Comparison of ENCODE assay signal across 10 mouse cellular contexts in the genomic region with DNA sequence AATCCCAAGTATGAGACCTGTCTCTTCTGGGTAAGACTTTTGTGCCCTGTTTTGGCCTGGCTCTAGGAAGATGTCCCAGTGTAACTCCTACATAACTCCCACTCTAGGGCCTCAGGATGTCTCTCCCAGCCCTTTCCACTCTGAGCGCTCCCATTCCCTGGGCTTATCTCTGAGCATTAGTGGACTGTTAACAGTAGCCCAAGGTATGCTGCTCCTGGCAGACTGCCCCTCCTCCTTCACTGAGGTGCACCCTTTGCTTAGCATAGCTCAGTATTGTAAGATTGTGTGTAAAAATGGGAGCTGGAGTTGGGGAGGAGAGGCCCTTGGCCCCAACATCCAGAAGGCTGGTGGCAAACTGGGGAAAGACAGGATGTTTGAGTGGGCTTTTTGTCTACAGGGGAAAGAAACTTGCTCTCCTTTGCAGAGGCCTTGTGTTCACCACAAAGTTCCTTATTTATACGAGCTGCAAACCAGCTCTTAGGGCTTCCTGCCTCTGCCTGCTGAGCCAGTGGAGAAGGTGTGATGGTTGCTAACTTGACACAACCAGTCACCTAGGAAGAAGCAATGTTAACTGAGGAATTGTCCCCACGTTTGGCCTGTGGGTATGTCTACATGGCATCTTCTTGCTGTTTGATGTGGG. TPM values are rescaled to one million over a fixed set of nuclear protein-coding genes. Genes with fewer than 3 reads are reported as not detected.
DNase-seq lines count a peak whose midpoint lies in the region; ATAC-seq and TF ChIP-seq lines count a peak whose summit lies in the region.
"Had no signal": no experiment of that assay in that cellular context is flagged by ENCODE, and none has a peak within 500 bp of the region (broad histone marks: within the 10 kb centered on the region; RNA-seq: fewer than 3 reads in every experiment).

No protein-coding gene starts in this region.

- peaks cover 11% of the 10 kb centered on the region; the same call in 1 of the 2 replicates for H3K27me3 ChIP-seq in heart, embryonic 10.5 days (ENCODE audit: insufficient read depth, poor library complexity, severe bottlenecking)
- H3K27me3 ChIP-seq in hindbrain, postnatal 0 days (ENCODE audit: insufficient read depth, low read length): no peaks in the 10 kb centered on the region
- no peaks in the 10 kb centered on the region for H3K27me3 ChIP-seq in hindbrain, embryonic 14.5 days (ENCODE audit: control insufficient read depth, insufficient read depth, low read length)
- H3K27me3 ChIP-seq in megakaryocyte, embryonic 14.5 days (replicated peaks): peaks cover 35% of the 10 kb centered on the region
- no peaks in the 10 kb centered on the region for H3K27me3 ChIP-seq in limb, embryonic 13.5 days
- peaks cover 18% of the 10 kb centered on the region for H3K27me3 ChIP-seq in midbrain, embryonic 10.5 days (ENCODE audit: low read depth, poor library complexity, severe bottlenecking)
- H3K27me3 ChIP-seq: forebrain, embryonic 15.5 days had no signal

- H3K9me3 ChIP-seq in heart, embryonic 10.5 days: no peaks in the 10 kb centered on the region
- H3K9me3 ChIP-seq in hindbrain, postnatal 0 days (ENCODE audit: low read length): no peaks in the 10 kb centered on the region
- H3K9me3 ChIP-seq in hindbrain, embryonic 14.5 days (ENCODE audit: control insufficient read depth, low read length): no peaks in the 10 kb centered on the region
- no peaks in the 10 kb centered on the region for H3K9me3 ChIP-seq in megakaryocyte, embryonic 14.5 days
- H3K9me3 ChIP-seq in limb, embryonic 13.5 days: no peaks in the 10 kb centered on the region
- H3K9me3 ChIP-seq in midbrain, embryonic 10.5 days (replicated peaks): no peaks in the 10 kb centered on the region
- H3K9me3 ChIP-seq: forebrain, embryonic 15.5 days had no signal

- no peak for ATAC-seq in hindbrain, postnatal 0 days
- no peak for ATAC-seq in hindbrain, embryonic 14.5 days (ENCODE audit: low FRiP score)
- no peak for ATAC-seq in megakaryocyte, adult 5-6 weeks (ENCODE audit: poor library complexity, severe bottlenecking)
- ATAC-seq in limb, embryonic 13.5 days (ENCODE audit: low FRiP score, low read depth): no peak
- ATAC-seq: forebrain, embryonic 15.5 days had no signal

- no peak overlapping the region for H3K4me2 ChIP-seq in hindbrain, postnatal 0 days (ENCODE audit: low read depth, low read length)
- no peak overlapping the region for H3K4me2 ChIP-seq in hindbrain, embryonic 14.5 days (replicated peaks)
- no peak overlapping the region for H3K4me2 ChIP-seq in limb, embryonic 13.5 days (replicated peaks)
- H3K4me2 ChIP-seq: forebrain, embryonic 15.5 days had no signal

- TF ChIP-seq CTCF in hindbrain, postnatal 0 days (IDR thresholded peaks at IDR 0.05; ENCODE audit: low read depth): no peak

- no peak overlapping the region for H3K9ac ChIP-seq in hindbrain, postnatal 0 days (replicated peaks; ENCODE audit: low read length)
- no peak overlapping the region for H3K9ac ChIP-seq in hindbrain, embryonic 14.5 days
- H3K9ac ChIP-seq in limb, embryonic 13.5 days: 0 out of 2 replicates have a peak overlapping the region, but pooled peaks have one; percentile 25
- H3K9ac ChIP-seq: forebrain, embryonic 15.5 days; liver, embryonic 14.5 days had no signal

- no peak overlapping the region for H3K4me3 ChIP-seq in heart, embryonic 10.5 days
- no peak overlapping the region for H3K4me3 ChIP-seq in hindbrain, postnatal 0 days (ENCODE audit: low read length)
- no peak overlapping the region for H3K4me3 ChIP-seq in hindbrain, embryonic 14.5 days (replicated peaks; ENCODE audit: low read length)
- peak overlapping the region; percentile 74 for H3K4me3 ChIP-seq in megakaryocyte, embryonic 14.5 days (replicated peaks)
- no peak overlapping the region for H3K4me3 ChIP-seq in limb, embryonic 13.5 days
- no peak overlapping the region for H3K4me3 ChIP-seq in midbrain, embryonic 10.5 days
- H3K4me3 ChIP-seq: forebrain, embryonic 15.5 days had no signal

- H3K4me1 ChIP-seq in heart, embryonic 10.5 days: peaks cover 62% of the 10 kb centered on the region
- H3K4me1 ChIP-seq in hindbrain, postnatal 0 days (ENCODE audit: insufficient read depth, low read length): 0 out of 2 replicates have a peak, but pooled peaks cover 14% of the 10 kb centered on the region
- peaks cover 22% of the 10 kb centered on the region for H3K4me1 ChIP-seq in hindbrain, embryonic 14.5 days (replicated peaks; ENCODE audit: control insufficient read depth, insufficient read depth, low read length)
- H3K4me1 ChIP-seq in megakaryocyte, embryonic 14.5 days: peaks cover 78% of the 10 kb centered on the region
- peaks cover 29% of the 10 kb centered on the region for H3K4me1 ChIP-seq in limb, embryonic 13.5 days
- H3K4me1 ChIP-seq in midbrain, embryonic 10.5 days: peaks cover 39% of the 10 kb centered on the region

- peaks cover 10% of the 10 kb centered on the region for H3K36me3 ChIP-seq in heart, embryonic 10.5 days
- H3K36me3 ChIP-seq in hindbrain, postnatal 0 days (ENCODE audit: insufficient read depth, low read length): no peaks in the 10 kb centered on the region
- H3K36me3 ChIP-seq in hindbrain, embryonic 14.5 days (replicated peaks; ENCODE audit: control insufficient read depth, insufficient read depth): no peaks in the 10 kb centered on the region; the same call in 1 of the 2 replicates
- H3K36me3 ChIP-seq in megakaryocyte, embryonic 14.5 days (replicated peaks; ENCODE audit: low read length): peaks cover 24% of the 10 kb centered on the region
- peaks cover 9% of the 10 kb centered on the region; the same call in 1 of the 2 replicates for H3K36me3 ChIP-seq in limb, embryonic 13.5 days
- H3K36me3 ChIP-seq in midbrain, embryonic 10.5 days: peaks cover 17% of the 10 kb centered on the region

- peak overlapping the region; percentile 93; the same call in 1 of the 2 replicates for H3K27ac ChIP-seq in heart, embryonic 10.5 days
- 0 out of 2 replicates have a peak overlapping the region, but pooled peaks have one; percentile 92 for H3K27ac ChIP-seq in hindbrain, postnatal 0 days
- H3K27ac ChIP-seq in hindbrain, embryonic 14.5 days: no peak overlapping the region
- no peak overlapping the region for H3K27ac ChIP-seq in limb, embryonic 13.5 days
- no peak overlapping the region for H3K27ac ChIP-seq in midbrain, embryonic 10.5 days (replicated peaks)
- H3K27ac ChIP-seq: forebrain, embryonic 15.5 days; liver, embryonic 14.5 days had no signal

- DNase-seq in heart, embryonic 10.5 days (ENCODE audit: low spot score): no peak
- no peak for DNase-seq in heart, adult 8-10 months (ENCODE audit: low spot score)
- no peak for DNase-seq in hindbrain, postnatal 0 days (ENCODE audit: low spot score)
- no peak for DNase-seq in hindbrain, embryonic 14.5 days (ENCODE audit: low spot score)
- no peak for DNase-seq in midbrain, embryonic 10.5 days (ENCODE audit: low spot score)

- WGBS in heart, embryonic 10.5 days: 43% methylated on average over 3 of the region's 3 CpGs
- 80% methylated on average over 3 of the region's 3 CpGs for WGBS in hindbrain, postnatal 0 days
- WGBS in hindbrain, embryonic 14.5 days: 85% methylated on average over 3 of the region's 3 CpGs
- 78% methylated on average over 3 of the region's 3 CpGs for WGBS in limb, embryonic 13.5 days
- 82% methylated on average over 3 of the region's 3 CpGs for WGBS in midbrain, embryonic 10.5 days

RNA-seq across cellular contexts. Expression of a gene that starts 11.1 kb away (rescaled TPM):
- polyA plus RNA-seq in heart, embryonic 10.5 days (2016; fragmentation: Nextera tagmentation; extraction: Ambion mirVana): 48.6 and 65.5 TPM in 2 replicates
- 10 to 100 TPM in 1 of 4 experiments, 1 to 10 TPM in 3; 7.0 to 11.7 (median 8.5) TPM for total RNA-seq in heart, adult 8-10 months (2022)
- total RNA-seq in hindbrain, postnatal 0 days (2014; rRNA removed): 29.0 and 29.4 TPM in 2 replicates
- 51.7 and 54.8 TPM in 2 replicates for polyA plus RNA-seq in hindbrain, postnatal 0 days (2015; fragmentation: Nextera tagmentation; extraction: Ambion mirVana)
- polyA plus RNA-seq in hindbrain, embryonic 14.5 days (2014; fragmentation: Nextera tagmentation; extraction: Ambion mirVana): 60.9 and 70.1 TPM in 2 replicates
- polyA plus RNA-seq in megakaryocyte, embryonic 14.5 days (2012; ENCODE audit: insufficient read depth, low replicate concordance): 14.1 and 42.5 TPM in 2 replicates
- 9.7 and 10.5 TPM in 2 replicates for total RNA-seq in megakaryocyte, adult 5-6 weeks (2015)
- total RNA-seq in megakaryocyte, adult 5-6 weeks (2017): 11.4 and 11.9 TPM in 2 replicates
- 83.8 and 88.9 TPM in 2 replicates for polyA plus RNA-seq in limb, embryonic 13.5 days (2015; fragmentation: Nextera tagmentation; extraction: Ambion mirVana)
- 66.4 and 76.4 TPM in 2 replicates for polyA plus RNA-seq in midbrain, embryonic 10.5 days (2016; fragmentation: Nextera tagmentation; extraction: Ambion mirVana)

RNA-seq across cellular contexts. Expression of a gene that starts 23.2 kb away (rescaled TPM):
- polyA plus RNA-seq in heart, embryonic 10.5 days (2016; fragmentation: Nextera tagmentation; extraction: Ambion mirVana): 22.3 and 23.6 TPM in 2 replicates
- 10 to 100 TPM; 21.6 to 29.6 (median 26.3) TPM for total RNA-seq in heart, adult 8-10 months (2022)
- total RNA-seq in hindbrain, postnatal 0 days (2014; rRNA removed): 71.0 and 76.1 TPM in 2 replicates
- polyA plus RNA-seq in hindbrain, postnatal 0 days (2015; fragmentation: Nextera tagmentation; extraction: Ambion mirVana): 52.1 and 52.9 TPM in 2 replicates
- 52.2 and 52.8 TPM in 2 replicates for polyA plus RNA-seq in hindbrain, embryonic 14.5 days (2014; fragmentation: Nextera tagmentation; extraction: Ambion mirVana)
- polyA plus RNA-seq in megakaryocyte, embryonic 14.5 days (2012; ENCODE audit: insufficient read depth, low replicate concordance): 25.3 and 64.2 TPM in 2 replicates
- 4.2 and 5.9 TPM in 2 replicates for total RNA-seq in megakaryocyte, adult 5-6 weeks (2015)
- total RNA-seq in megakaryocyte, adult 5-6 weeks (2017): 2.4 and 4.0 TPM in 2 replicates
- polyA plus RNA-seq in limb, embryonic 13.5 days (2015; fragmentation: Nextera tagmentation; extraction: Ambion mirVana): 26.7 and 27.5 TPM in 2 replicates
- 20.5 and 22.7 TPM in 2 replicates for polyA plus RNA-seq in midbrain, embryonic 10.5 days (2016; fragmentation: Nextera tagmentation; extraction: Ambion mirVana)

RNA-seq across cellular contexts. Expression of a gene that starts 23.5 kb away (rescaled TPM):
- polyA plus RNA-seq in heart, embryonic 10.5 days (2016; fragmentation: Nextera tagmentation; extraction: Ambion mirVana): 2.0 and 3.6 TPM in 2 replicates
- 10 to 100 TPM; 25.1 to 30.4 (median 29.8) TPM for total RNA-seq in heart, adult 8-10 months (2022)
- total RNA-seq in hindbrain, postnatal 0 days (2014; rRNA removed): 63.4 and 88.4 TPM in 2 replicates
- 7.7 and 8.5 TPM in 2 replicates for polyA plus RNA-seq in hindbrain, postnatal 0 days (2015; fragmentation: Nextera tagmentation; extraction: Ambion mirVana)
- polyA plus RNA-seq in hindbrain, embryonic 14.5 days (2014; fragmentation: Nextera tagmentation; extraction: Ambion mirVana): 12.5 and 16.1 TPM in 2 replicates
- 4.8 and 14.7 TPM in 2 replicates for polyA plus RNA-seq in megakaryocyte, embryonic 14.5 days (2012; ENCODE audit: insufficient read depth, low replicate concordance)
- total RNA-seq in megakaryocyte, adult 5-6 weeks (2015): 0.36 and 1.3 TPM in 2 replicates
- total RNA-seq in megakaryocyte, adult 5-6 weeks (2017): not detected in 2 replicates
- polyA plus RNA-seq in limb, embryonic 13.5 days (2015; fragmentation: Nextera tagmentation; extraction: Ambion mirVana): 5.9 and 7.8 TPM in 2 replicates
- 2.4 and 2.8 TPM in 2 replicates for polyA plus RNA-seq in midbrain, embryonic 10.5 days (2016; fragmentation: Nextera tagmentation; extraction: Ambion mirVana)

RNA-seq across cellular contexts. Expression of a gene that starts 47.5 kb away (rescaled TPM):
- polyA plus RNA-seq in heart, embryonic 10.5 days (2016; fragmentation: Nextera tagmentation; extraction: Ambion mirVana): 35.3 and 41.5 TPM in 2 replicates
- 10 to 100 TPM; 22.9 to 28.1 (median 24.6) TPM for total RNA-seq in heart, adult 8-10 months (2022)
- 29.4 and 32.9 TPM in 2 replicates for total RNA-seq in hindbrain, postnatal 0 days (2014; rRNA removed)
- 39.0 and 40.8 TPM in 2 replicates for polyA plus RNA-seq in hindbrain, postnatal 0 days (2015; fragmentation: Nextera tagmentation; extraction: Ambion mirVana)
- polyA plus RNA-seq in hindbrain, embryonic 14.5 days (2014; fragmentation: Nextera tagmentation; extraction: Ambion mirVana): 41.4 and 46.3 TPM in 2 replicates
- 11.5 and 16.3 TPM in 2 replicates for polyA plus RNA-seq in megakaryocyte, embryonic 14.5 days (2012; ENCODE audit: insufficient read depth, low replicate concordance)
- 20.2 and 25.3 TPM in 2 replicates for total RNA-seq in megakaryocyte, adult 5-6 weeks (2015)
- total RNA-seq in megakaryocyte, adult 5-6 weeks (2017): 37.0 and 43.6 TPM in 2 replicates
- 71.4 and 74.0 TPM in 2 replicates for polyA plus RNA-seq in limb, embryonic 13.5 days (2015; fragmentation: Nextera tagmentation; extraction: Ambion mirVana)
- 51.6 and 58.2 TPM in 2 replicates for polyA plus RNA-seq in midbrain, embryonic 10.5 days (2016; fragmentation: Nextera tagmentation; extraction: Ambion mirVana)

Comparison
In these comparisons a context has a peak if more than half of its experiments do, and no peak if none do; other contexts are left out.
1. H3K27ac ChIP-seq: peak in heart, embryonic 10.5 days (single experiment) and hindbrain, postnatal 0 days (single experiment); none in hindbrain, embryonic 14.5 days (single experiment), limb, embryonic 13.5 days (single experiment) and midbrain, embryonic 10.5 days (single experiment).